Mouse (Mus musculus) liver, embryonic 13.5 days (tissue): ENCODE results near the gene Sntb2. TPM values are rescaled to one million over a fixed set of nuclear protein-coding genes. Genes with fewer than 3 reads are reported as not detected.
"Not testable (repeated sequence)": the region's sequence is repeated elsewhere in the genome, so short reads cannot be mapped to it uniquely, and the experiment has no call there.

Experiments
- ATAC-seq: fragments of 200-750 bp; cut with Nextera tagmentation; 2 replicates; pipeline ENCODE4 v1.8.0; 2017; ENCODE audit warnings: low read depth, mild to moderate bottlenecking, moderate number of reproducible peaks, moderate library complexity
- DNase-seq: peaks from one replicate; pipeline ENCODE4 v3.0.0; 2022
- H3K27ac ChIP-seq: fragments of 300-500 bp; sonication (generic); 2 replicates; pipeline ENCODE4 v1.5.1; 2015; ENCODE audit warnings: moderate library complexity, mild to moderate bottlenecking, inconsistent platforms
- H3K27me3 ChIP-seq: fragments of 300-500 bp; sonication (generic); 2 replicates; pipeline ENCODE4 v1.6.1; 2015; ENCODE audit warnings: mild to moderate bottlenecking, inconsistent platforms
- H3K36me3 ChIP-seq: fragments of 300-500 bp; sonication (generic); 2 replicates; pipeline ENCODE4 v1.6.1; 2015; ENCODE audit warnings: mild to moderate bottlenecking, inconsistent platforms
- H3K4me1 ChIP-seq: fragments of 300-500 bp; sonication (generic); replicated peaks from 2 replicates; pipeline ENCODE4 v1.6.1; 2015; ENCODE audit warnings: inconsistent platforms
- H3K4me2 ChIP-seq: fragments of 300-500 bp; sonication (generic); 2 replicates; pipeline ENCODE4 v1.6.1; 2015; ENCODE audit warnings: inconsistent platforms, mild to moderate bottlenecking, moderate library complexity
- H3K4me3 ChIP-seq: fragments of 300-500 bp; sonication (generic); replicated peaks from 2 replicates; pipeline ENCODE4 v1.5.1; 2015; ENCODE audit warnings: mild to moderate bottlenecking, inconsistent platforms
- H3K9ac ChIP-seq: fragments of 300-500 bp; sonication (generic); 2 replicates; pipeline ENCODE4 v1.6.1; 2015; ENCODE audit warnings: mild to moderate bottlenecking, inconsistent platforms
- H3K9me3 ChIP-seq: fragments of 300-500 bp; sonication (generic); replicated peaks from 2 replicates; pipeline ENCODE4 v1.6.1; 2016; ENCODE audit warnings: inconsistent platforms
- WGBS: fragments of 180-500 bp; shearing (Covaris S2); methylation state at CpG from one replicate; pipeline ENCODE4 v1.1.7; 2015; ENCODE audit not compliant: insufficient replicate concordance; 5-methylcytosine and 5-hydroxymethylcytosine counted together
- polyA plus RNA-seq: library from polyadenylated mRNA; unstranded; fragments of >200 nt; fragmentation: Nextera tagmentation; extraction: Ambion mirVana; gene quantifications from 2 replicates; pipeline ENCODE4 v1.2.1, GENCODE M21; 2015

Gene Sntb2
- polyA plus RNA-seq, 1 experiment from 2014 or later = 1.6 TPM

- Histone ChIP-seq H3K36me3 (no peaks in the 10 kb centered on the region), H3K4me2 (no peak overlapping the region), H3K9ac (no peak overlapping the region), H3K4me1 (0 out of 2 replicates have a peak, but pooled peaks cover 2% of the 10 kb centered on the region), H3K27ac (no peak overlapping the region), H3K4me3 (no peak overlapping the region), H3K27me3 (no peaks in the 10 kb centered on the region), H3K9me3 (no peaks in the 10 kb centered on the region)
- 74% methylated on average over 4 of the region's 4 CpGs for WGBS
- no peak for ATAC-seq
- no peak for DNase-seq
These were observed 16.2 kb downstream of the Sntb2 start for GRCm38 (mm10) chr8:106951707-106952106.

DNA sequence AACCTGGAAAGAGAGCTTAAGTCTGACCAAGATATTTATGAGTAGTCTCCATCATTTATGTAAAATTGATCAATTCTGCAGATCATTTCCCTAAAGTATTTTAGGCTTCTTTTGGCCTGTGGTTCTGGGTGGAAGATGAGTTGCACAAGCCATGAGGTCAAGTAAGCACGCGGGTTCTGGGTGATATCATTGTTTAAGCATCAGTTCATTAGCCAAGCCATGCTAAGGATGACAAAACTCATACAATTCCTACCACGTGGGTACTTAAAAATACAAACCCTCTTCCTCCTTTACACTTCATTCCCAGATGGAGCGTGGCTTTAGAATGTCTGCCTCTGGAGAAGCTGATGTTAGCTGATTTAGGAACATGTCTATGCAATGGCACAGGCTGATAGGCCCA, 18.0 kb downstream of the Sntb2 start:
- DNase-seq (no peak), ATAC-seq (no peak)
- no peaks in the 10 kb centered on the region for H3K9me3 ChIP-seq
- 62% methylated on average over 4 of the region's 4 CpGs for WGBS
- no peaks in the 10 kb centered on the region for H3K36me3 ChIP-seq
- no peak overlapping the region for H3K9ac ChIP-seq
- no peak overlapping the region for H3K4me3 ChIP-seq
- H3K4me1 ChIP-seq = 0 out of 2 replicates have a peak, but pooled peaks cover 2% of the 10 kb centered on the region
- no peaks in the 10 kb centered on the region for H3K27me3 ChIP-seq
- H3K4me2 ChIP-seq = no peak overlapping the region
- H3K27ac ChIP-seq = no peak overlapping the region

- WGBS = 57% methylated on average over 3 of the region's 3 CpGs
- Histone ChIP-seq H3K36me3 (no peaks in the 10 kb centered on the region), H3K4me1 (no peaks in the 10 kb centered on the region), H3K9ac (no peak overlapping the region), H3K27ac (no peak overlapping the region), H3K9me3 (no peaks in the 10 kb centered on the region), H3K4me3 (no peak overlapping the region), H3K27me3 (no peaks in the 10 kb centered on the region), H3K4me2 (no peak overlapping the region)
- no peak for DNase-seq
- no peak for ATAC-seq
These were observed 21.5 kb downstream of the Sntb2 start for GRCm38 (mm10) chr8:106957086-106957485.

- Histone ChIP-seq H3K4me3 (no peak overlapping the region), H3K9ac (no peak overlapping the region), H3K36me3 (no peaks in the 10 kb centered on the region), H3K4me1 (no peaks in the 10 kb centered on the region), H3K27ac (no peak overlapping the region), H3K4me2 (no peak overlapping the region), H3K27me3 (no peaks in the 10 kb centered on the region), H3K9me3 (no peaks in the 10 kb centered on the region)
- DNase-seq = no peak
- ATAC-seq = no peak
- 58% methylated on average over 3 of the region's 3 CpGs for WGBS
These were observed 22.7 kb downstream of the Sntb2 start for GRCm38 (mm10) chr8:106958212-106958611.

GRCm38 (mm10) chr8:106959626-106960025, 24.1 kb downstream of the Sntb2 start:
- 61% methylated on average over 2 of the region's 2 CpGs for WGBS
- H3K4me1 ChIP-seq = no peaks in the 10 kb centered on the region
- no peaks in the 10 kb centered on the region for H3K36me3 ChIP-seq
- no peak overlapping the region for H3K27ac ChIP-seq
- DNase-seq = no peak
- H3K9ac ChIP-seq = no peak overlapping the region
- H3K9me3 ChIP-seq = no peaks in the 10 kb centered on the region
- H3K4me2 ChIP-seq = no peak overlapping the region
- no peak for ATAC-seq
- H3K27me3 ChIP-seq = no peaks in the 10 kb centered on the region
- H3K4me3 ChIP-seq = no peak overlapping the region

GRCm38 (mm10) chr8:106962322-106962721, 26.8 kb downstream of the Sntb2 start:
- Histone ChIP-seq H3K4me1 (no peaks in the 10 kb centered on the region), H3K9me3 (no peaks in the 10 kb centered on the region), H3K9ac (no peak overlapping the region), H3K4me3 (no peak overlapping the region), H3K4me2 (no peak overlapping the region), H3K36me3 (no peaks in the 10 kb centered on the region), H3K27me3 (no peaks in the 10 kb centered on the region), H3K27ac (no peak overlapping the region)
- DNase-seq (no peak), ATAC-seq (no peak)
- 76% methylated on average over 3 of the region's 3 CpGs for WGBS

DNA sequence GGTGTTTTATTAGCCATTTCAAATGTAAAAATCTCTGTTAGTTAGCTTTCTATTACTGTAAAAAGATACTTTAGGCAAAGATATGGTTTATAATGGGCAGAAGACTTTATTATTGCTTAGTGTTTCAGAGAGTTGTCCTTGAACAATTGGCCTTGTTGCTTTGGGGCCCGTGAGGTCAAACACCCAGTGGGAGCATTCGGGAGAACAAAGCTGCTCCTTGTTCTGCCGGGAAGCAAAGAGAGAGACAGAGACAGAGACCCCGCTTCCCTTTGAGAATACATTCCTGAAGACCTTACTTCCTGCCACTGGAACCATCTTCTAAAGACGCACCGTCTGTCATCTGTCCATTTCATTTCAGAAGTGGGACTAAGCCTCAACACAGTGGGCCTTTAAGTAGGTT, 27.8 kb downstream of the Sntb2 start:
- no peak overlapping the region for H3K9ac ChIP-seq

GRCm38 (mm10) chr8:106964573-106964972, 29.0 kb downstream of the Sntb2 start:
- no peak overlapping the region for H3K4me3 ChIP-seq
- 22% methylated on average over 4 of the region's 4 CpGs for WGBS
- DNase-seq (no peak), ATAC-seq (no peak)
- H3K27ac ChIP-seq = no peak overlapping the region
- H3K4me1 ChIP-seq = no peaks in the 10 kb centered on the region
- no peaks in the 10 kb centered on the region for H3K36me3 ChIP-seq
- H3K9ac ChIP-seq = no peak overlapping the region
- H3K4me2 ChIP-seq = no peak overlapping the region
- H3K27me3 ChIP-seq = no peaks in the 10 kb centered on the region
- H3K9me3 ChIP-seq = no peaks in the 10 kb centered on the region

More for the DNA sequence above, 27.8 kb downstream of the Sntb2 start:
- WGBS = 69% methylated on average over 6 of the region's 6 CpGs
- DNase-seq = no peak
- Histone ChIP-seq H3K9me3 (no peaks in the 10 kb centered on the region), H3K27ac (no peak overlapping the region), H3K4me2 (no peak overlapping the region), H3K4me1 (no peaks in the 10 kb centered on the region), H3K36me3 (no peaks in the 10 kb centered on the region), H3K27me3 (no peaks in the 10 kb centered on the region), H3K4me3 (no peak overlapping the region)
- ATAC-seq = no peak

DNA sequence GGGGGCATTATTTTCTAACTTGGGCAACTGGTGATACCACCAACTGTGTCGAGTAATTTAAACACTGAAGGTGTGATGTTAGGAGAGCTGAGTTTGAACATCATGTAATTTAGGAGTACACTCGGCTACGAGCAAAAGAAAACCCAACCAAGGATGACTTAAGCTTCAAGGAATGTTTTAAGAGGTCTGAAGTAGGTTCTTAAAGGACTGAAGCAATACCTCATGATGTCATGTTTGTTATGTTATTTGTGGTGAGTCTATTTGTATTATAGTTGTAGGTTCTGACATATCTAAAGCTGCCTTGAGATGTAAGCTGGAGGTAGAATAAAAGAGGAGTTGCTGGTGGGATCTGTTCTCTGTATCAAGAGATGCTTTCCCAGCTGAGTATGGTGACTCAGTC, 34.4 kb downstream of the Sntb2 start:
- Histone ChIP-seq H3K9ac (no peak overlapping the region), H3K27me3 (no peaks in the 10 kb centered on the region), H3K4me1 (no peaks in the 10 kb centered on the region), H3K9me3 (no peaks in the 10 kb centered on the region), H3K4me2 (no peak overlapping the region), H3K27ac (no peak overlapping the region), H3K36me3 (no peaks in the 10 kb centered on the region), H3K4me3 (no peak overlapping the region)
- ATAC-seq (no peak), DNase-seq (no peak)
- WGBS = 66% methylated on average over 3 of the region's 3 CpGs

- no peak for DNase-seq
- WGBS = 63% methylated on average over 5 of the region's 5 CpGs
These were observed 36.4 kb downstream of the Sntb2 start for GRCm38 (mm10) chr8:106971916-106972315.

DNA sequence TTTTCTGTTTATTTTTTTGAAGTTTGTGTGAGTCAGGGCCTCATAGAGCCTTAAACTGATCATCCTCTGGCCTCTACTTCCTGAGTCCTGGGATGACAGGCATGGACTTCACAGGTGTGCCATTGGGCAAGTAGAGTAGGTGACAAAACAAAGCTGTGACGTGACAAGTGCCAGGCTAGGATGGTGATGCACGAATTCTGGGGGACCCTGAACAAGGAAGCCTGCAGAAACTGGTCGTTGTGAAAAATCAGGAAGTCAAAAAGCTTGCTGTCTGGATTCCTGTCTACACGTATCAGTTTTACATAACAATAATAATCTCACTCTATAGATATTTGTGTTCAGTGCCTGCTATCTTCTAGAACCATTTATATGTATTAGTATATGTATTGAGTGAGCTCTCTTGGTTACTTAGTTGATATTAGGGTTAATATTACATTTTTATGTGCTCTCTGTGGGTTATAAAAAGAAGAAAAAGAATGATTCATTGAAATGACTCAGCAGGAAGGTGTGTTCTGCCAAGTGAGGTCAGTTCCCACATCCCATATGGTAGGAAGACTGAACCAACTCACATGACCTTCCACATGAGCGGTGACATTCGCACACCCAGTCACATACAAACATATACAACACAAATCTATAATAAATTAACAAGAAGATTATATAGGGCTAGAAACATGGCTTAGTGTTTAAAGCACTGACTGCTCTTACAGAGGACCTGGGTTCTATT, 37.2 kb downstream of the Sntb2 start:
- H3K9ac ChIP-seq = no peak overlapping the region
- H3K4me1 ChIP-seq = no peaks in the 10 kb centered on the region
- H3K4me2 ChIP-seq = no peak overlapping the region
- H3K27me3 ChIP-seq = no peaks in the 10 kb centered on the region
- H3K4me3 ChIP-seq = no peak overlapping the region
- DNase-seq = no peak
- H3K9me3 ChIP-seq = no peaks in the 10 kb centered on the region
- H3K36me3 ChIP-seq = no peaks in the 10 kb centered on the region
- 44% methylated on average over 6 of the region's 6 CpGs for WGBS
- ATAC-seq = no peak
- no peak overlapping the region for H3K27ac ChIP-seq

More at GRCm38 (mm10) chr8:106971916-106972315, 36.4 kb downstream of the Sntb2 start:
- Histone ChIP-seq H3K9ac (no peak overlapping the region), H3K9me3 (no peaks in the 10 kb centered on the region), H3K4me3 (no peak overlapping the region), H3K4me1 (no peaks in the 10 kb centered on the region), H3K27me3 (no peaks in the 10 kb centered on the region), H3K4me2 (no peak overlapping the region), H3K36me3 (no peaks in the 10 kb centered on the region), H3K27ac (no peak overlapping the region)
- no peak for ATAC-seq

DNA sequence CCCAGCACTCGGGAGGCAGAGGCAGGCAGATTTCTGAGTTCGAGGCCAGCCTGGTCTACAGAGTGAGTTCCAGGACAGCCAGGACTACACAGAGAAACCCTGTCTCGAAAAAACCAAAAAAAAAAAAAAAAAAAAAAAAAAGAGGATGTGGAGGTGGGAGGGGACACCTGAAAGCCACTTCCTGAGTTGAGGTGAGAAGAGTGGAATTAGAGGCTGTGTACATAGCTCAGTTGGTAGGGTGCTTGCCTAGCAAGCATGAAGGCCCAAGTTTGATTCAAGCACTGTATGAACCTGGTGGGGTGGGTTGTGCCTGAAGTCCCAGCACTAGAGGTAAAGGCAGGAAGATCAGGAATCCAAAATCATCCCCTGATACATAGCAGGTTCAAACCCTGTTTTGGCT, 38.0 kb downstream of the Sntb2 start:
- not testable (repeated sequence) for H3K4me1 ChIP-seq, H3K9ac ChIP-seq, ATAC-seq, H3K4me3 ChIP-seq, H3K27ac ChIP-seq, H3K4me2 ChIP-seq, H3K36me3 ChIP-seq, DNase-seq, H3K27me3 ChIP-seq, H3K9me3 ChIP-seq
- WGBS = 86% methylated on average over 2 of the region's 3 CpGs
